Mouse (Mus musculus): Measurements from ENCODE around the gene Creg2. TPM values are rescaled to one million over a fixed set of nuclear protein-coding genes. Genes with fewer than 3 reads are reported as not detected.
A peak's percentile ranks its signal among the peaks of the same experiment; 100 is the strongest.
"Not testable (repeated sequence)": the region's sequence is repeated elsewhere in the genome, so short reads cannot be mapped to it uniquely, and the experiment has no call there.

Creg2 gene
- polyA plus RNA-seq, 1 experiment from 2014 or later = 0.05 TPM

GRCm38 (mm10) chr1:39593836-39594235 is 57.4 kb downstream of the Creg2 start:
- no peak overlapping the region for H3K27ac ChIP-seq (ENCODE audit: poor library complexity, severe bottlenecking)
- 78% methylated on average over 10 of the region's 10 CpGs for WGBS
- no peak overlapping the region for H3K4me2 ChIP-seq
- no peak overlapping the region for H3K4me3 ChIP-seq
- H3K36me3 ChIP-seq = no peaks in the 10 kb centered on the region
- H3K4me1 ChIP-seq (replicated peaks) = no peaks in the 10 kb centered on the region
- H3K9me3 ChIP-seq (replicated peaks) = no peaks in the 10 kb centered on the region
- H3K27me3 ChIP-seq (replicated peaks) = no peaks in the 10 kb centered on the region
- H3K9ac ChIP-seq = no peak overlapping the region
- ATAC-seq (ENCODE audit: insufficient number of reproducible peaks, low FRiP score) = no peak

GRCm38 (mm10) chr1:39592090-39592489 is 59.2 kb downstream of the Creg2 start:
- WGBS = 78% methylated on average over 4 of the region's 4 CpGs
- no peak overlapping the region for H3K9ac ChIP-seq
- H3K27ac ChIP-seq (ENCODE audit: poor library complexity, severe bottlenecking) = no peak overlapping the region
- no peaks in the 10 kb centered on the region for H3K9me3 ChIP-seq (replicated peaks)
- no peak overlapping the region for H3K4me2 ChIP-seq
- no peaks in the 10 kb centered on the region for H3K4me1 ChIP-seq (replicated peaks)
- no peak overlapping the region for H3K4me3 ChIP-seq
- no peaks in the 10 kb centered on the region for H3K36me3 ChIP-seq
- no peaks in the 10 kb centered on the region for H3K27me3 ChIP-seq (replicated peaks)
- ATAC-seq (ENCODE audit: insufficient number of reproducible peaks, low FRiP score) = no peak

- not testable (repeated sequence) for H3K9me3 ChIP-seq (replicated peaks); H3K36me3 ChIP-seq; H3K9ac ChIP-seq; H3K4me2 ChIP-seq; H3K4me3 ChIP-seq; H3K27ac ChIP-seq (ENCODE audit: poor library complexity, severe bottlenecking); H3K27me3 ChIP-seq (replicated peaks); H3K4me1 ChIP-seq (replicated peaks); ATAC-seq (ENCODE audit: insufficient number of reproducible peaks, low FRiP score)
- 56% methylated on average over 1 of the region's 1 CpGs for WGBS
These were observed 59.7 kb downstream of the Creg2 start for GRCm38 (mm10) chr1:39591557-39591956.

GRCm38 (mm10) chr1:39590193-39590592 is 61.1 kb downstream of the Creg2 start:
- Histone ChIP-seq H3K4me2 (no peak overlapping the region), H3K9me3 (replicated peaks) (no peaks in the 10 kb centered on the region), H3K9ac (no peak overlapping the region), H3K4me3 (no peak overlapping the region), H3K4me1 (replicated peaks) (no peaks in the 10 kb centered on the region), H3K27ac (ENCODE audit: poor library complexity, severe bottlenecking) (no peak overlapping the region), H3K36me3 (no peaks in the 10 kb centered on the region), H3K27me3 (replicated peaks) (no peaks in the 10 kb centered on the region)
- ATAC-seq (ENCODE audit: insufficient number of reproducible peaks, low FRiP score) = no peak
- WGBS = 75% methylated on average over 5 of the region's 5 CpGs

- H3K27me3 ChIP-seq (replicated peaks) = no peaks in the 10 kb centered on the region
These were observed 65.9 kb downstream of the Creg2 start for GRCm38 (mm10) chr1:39585416-39585815.

GRCm38 (mm10) chr1:39583173-39583572 is 68.1 kb downstream of the Creg2 start:
- 80% methylated on average over 9 of the region's 9 CpGs for WGBS
- Histone ChIP-seq H3K4me1 (replicated peaks) (no peaks in the 10 kb centered on the region), H3K27ac (ENCODE audit: poor library complexity, severe bottlenecking) (no peak overlapping the region), H3K4me2 (no peak overlapping the region), H3K36me3 (no peaks in the 10 kb centered on the region), H3K4me3 (no peak overlapping the region), H3K9me3 (replicated peaks) (no peaks in the 10 kb centered on the region), H3K27me3 (replicated peaks) (no peaks in the 10 kb centered on the region), H3K9ac (no peak overlapping the region)
- no peak for ATAC-seq (ENCODE audit: insufficient number of reproducible peaks, low FRiP score)

More at GRCm38 (mm10) chr1:39585416-39585815, 65.9 kb downstream of the Creg2 start:
- no peak for ATAC-seq (ENCODE audit: insufficient number of reproducible peaks, low FRiP score)
- Histone ChIP-seq H3K4me3 (no peak overlapping the region), H3K27ac (ENCODE audit: poor library complexity, severe bottlenecking) (no peak overlapping the region), H3K36me3 (no peaks in the 10 kb centered on the region), H3K9me3 (replicated peaks) (no peaks in the 10 kb centered on the region), H3K9ac (no peak overlapping the region), H3K4me2 (no peak overlapping the region), H3K4me1 (replicated peaks) (no peaks in the 10 kb centered on the region)
- WGBS = 82% methylated on average over 9 of the region's 9 CpGs

GRCm38 (mm10) chr1:39581215-39581614 is 70.1 kb downstream of the Creg2 start:
- WGBS = 66% methylated on average over 2 of the region's 3 CpGs
- ATAC-seq (ENCODE audit: insufficient number of reproducible peaks, low FRiP score) = no peak
- no peak overlapping the region for H3K27ac ChIP-seq (ENCODE audit: poor library complexity, severe bottlenecking)

GRCm38 (mm10) chr1:39579139-39579538 is 72.1 kb downstream of the Creg2 start:
- Histone ChIP-seq H3K4me3 (no peak overlapping the region), H3K4me2 (no peak overlapping the region), H3K9me3 (replicated peaks) (no peaks in the 10 kb centered on the region), H3K27ac (ENCODE audit: poor library complexity, severe bottlenecking) (no peak overlapping the region), H3K9ac (no peak overlapping the region), H3K27me3 (replicated peaks) (no peaks in the 10 kb centered on the region), H3K36me3 (no peaks in the 10 kb centered on the region), H3K4me1 (replicated peaks) (peaks cover 11% of the 10 kb centered on the region)
- ATAC-seq (ENCODE audit: insufficient number of reproducible peaks, low FRiP score) = no peak
- 75% methylated on average over 6 of the region's 6 CpGs for WGBS

More at GRCm38 (mm10) chr1:39581215-39581614, 70.1 kb downstream of the Creg2 start:
- Histone ChIP-seq H3K9ac (no peak overlapping the region), H3K4me2 (no peak overlapping the region), H3K4me3 (no peak overlapping the region), H3K36me3 (no peaks in the 10 kb centered on the region), H3K4me1 (replicated peaks) (0 out of 2 replicates have a peak, but pooled peaks cover 3% of the 10 kb centered on the region), H3K27me3 (replicated peaks) (no peaks in the 10 kb centered on the region), H3K9me3 (replicated peaks) (no peaks in the 10 kb centered on the region)

- Histone ChIP-seq H3K4me3 (no peak overlapping the region), H3K4me1 (replicated peaks) (peaks cover 14% of the 10 kb centered on the region), H3K27me3 (replicated peaks) (no peaks in the 10 kb centered on the region), H3K9ac (no peak overlapping the region), H3K9me3 (replicated peaks) (no peaks in the 10 kb centered on the region), H3K36me3 (no peaks in the 10 kb centered on the region), H3K4me2 (no peak overlapping the region), H3K27ac (ENCODE audit: poor library complexity, severe bottlenecking) (no peak overlapping the region)
- ATAC-seq (ENCODE audit: insufficient number of reproducible peaks, low FRiP score) = no peak
- WGBS = 81% methylated on average over 5 of the region's 5 CpGs
These were observed 72.8 kb downstream of the Creg2 start for GRCm38 (mm10) chr1:39578446-39578845.

- Histone ChIP-seq H3K9ac (peak within 1 kb of the TSS; percentile 89), H3K27ac (ENCODE audit: poor library complexity, severe bottlenecking) (peak within 1 kb of the TSS; percentile 96), H3K9me3 (replicated peaks) (no peaks in the 10 kb centered on the region), H3K4me1 (replicated peaks) (peaks cover 17% of the 10 kb centered on the region), H3K4me3 (peak within 1 kb of the TSS; percentile 88), H3K27me3 (replicated peaks) (no peaks in the 10 kb centered on the region), H3K36me3 (no peaks in the 10 kb centered on the region), H3K4me2 (peak within 1 kb of the TSS; percentile 75)
- WGBS = under 1% methylated on average over 49 of the region's 49 CpGs
- peak; percentile 97 for ATAC-seq (ENCODE audit: insufficient number of reproducible peaks, low FRiP score)
These were observed 74.0 kb downstream of the Creg2 start, which contains the start of gene Rnf149 for GRCm38 (mm10) chr1:39577253-39577705. Rnf149 (minus strand) TSS chr1:39577405.

- Histone ChIP-seq H3K9ac (peak overlapping the region; percentile 89), H3K27ac (ENCODE audit: poor library complexity, severe bottlenecking) (peak overlapping the region; percentile 96), H3K4me2 (peak overlapping the region; percentile 75), H3K4me1 (replicated peaks) (peaks cover 21% of the 10 kb centered on the region), H3K27me3 (replicated peaks) (no peaks in the 10 kb centered on the region), H3K9me3 (replicated peaks) (no peaks in the 10 kb centered on the region), H3K4me3 (peak overlapping the region; percentile 88), H3K36me3 (no peaks in the 10 kb centered on the region)
- peak; percentile 79 for ATAC-seq (ENCODE audit: insufficient number of reproducible peaks, low FRiP score)
- under 1% methylated on average over 83 of the region's 88 CpGs for WGBS
These were observed 74.6 kb downstream of the Creg2 start for GRCm38 (mm10) chr1:39576431-39577243.

All from heart, embryonic 12.5 days (tissue).